Mouse (Mus musculus): ENCODE measurements at regions not wholly inside any gene's neighbourhood (a gene's known extent, or its start where the extent isn't known, plus 50 kb on each side); places are given as distances from the start of the nearest gene placed in this dataset.

GRCm38 (mm10) chr2:139132121-139132520 is 361.6 kb upstream of the Sptlc3 start:
- no peak for DNase-seq

GRCm38 (mm10) chr2:139147004-139147403 is 346.7 kb upstream of the Sptlc3 start:
- DNase-seq = no peak

DNA sequence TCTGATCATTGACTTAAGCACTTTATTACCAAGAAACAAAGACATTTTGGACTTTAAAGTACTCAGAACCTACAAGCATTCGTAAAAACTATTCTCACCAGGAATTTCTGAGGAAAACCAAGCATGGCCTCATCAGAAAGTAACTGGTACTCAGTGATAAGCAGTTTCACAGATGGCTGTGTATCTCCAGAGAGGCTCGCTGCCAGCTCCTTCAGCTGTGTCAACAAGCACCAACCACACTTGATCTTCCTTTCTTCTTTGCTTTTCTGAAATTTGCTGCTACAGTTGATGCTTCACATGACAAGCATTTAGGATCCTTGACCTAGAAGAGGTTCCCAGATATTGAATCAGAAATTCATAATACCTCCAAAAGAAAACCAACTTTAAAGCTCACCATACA is 314.1 kb upstream of the Sptlc3 start:
- DNase-seq = no peak

GRCm38 (mm10) chr2:139198281-139198680 is 295.4 kb upstream of the Sptlc3 start:
- no peak for DNase-seq

- no peak for DNase-seq
These were observed 286.1 kb upstream of the Sptlc3 start for GRCm38 (mm10) chr2:139207649-139208048.

- DNase-seq = no peak
These were observed 272.8 kb upstream of the Sptlc3 start for GRCm38 (mm10) chr2:139220757-139221400.

DNA sequence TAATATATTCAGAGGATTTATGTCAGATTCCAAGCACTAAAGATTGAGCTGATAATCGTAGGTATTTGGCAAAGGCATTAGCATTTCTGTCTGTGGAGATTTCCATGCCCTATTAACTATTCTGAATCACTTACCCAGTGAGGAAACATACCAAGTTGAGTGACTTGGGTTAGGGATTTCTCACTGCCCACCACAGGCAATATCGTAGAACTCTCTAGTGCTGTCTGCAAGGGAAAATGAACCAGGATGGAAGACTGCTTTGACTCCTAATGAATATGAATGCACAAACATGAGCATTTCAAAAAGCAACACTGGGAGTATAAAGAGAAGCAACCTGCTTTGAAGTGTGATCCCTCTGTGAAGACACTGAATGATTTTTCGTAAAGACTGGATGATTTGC is 263.3 kb upstream of the Sptlc3 start:
- DNase-seq = no peak

DNA sequence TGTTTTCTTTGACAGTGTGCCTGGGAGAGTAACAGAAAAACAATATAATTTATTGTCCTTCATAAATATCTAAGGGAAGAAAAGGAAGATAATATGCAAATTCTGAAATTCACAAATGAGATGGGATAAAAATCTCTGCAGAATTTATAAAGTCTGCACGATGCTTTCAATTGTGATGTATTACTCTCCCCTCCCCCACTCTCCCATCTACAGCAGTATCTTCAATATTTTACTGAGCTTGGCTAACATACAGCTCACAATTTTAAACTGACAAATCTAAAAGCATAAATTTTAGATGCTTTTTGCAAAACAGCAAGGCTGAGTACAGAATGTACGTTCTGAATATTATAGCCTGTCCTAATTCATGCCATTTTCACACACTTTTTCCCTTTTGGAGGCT is 243.6 kb upstream of the Sptlc3 start:
- DNase-seq = no peak

GRCm38 (mm10) chr2:139267119-139267518 is 226.6 kb upstream of the Sptlc3 start:
- DNase-seq = no peak

- DNase-seq = no peak
These were observed 217.1 kb upstream of the Sptlc3 start for GRCm38 (mm10) chr2:139276581-139276980.

DNA sequence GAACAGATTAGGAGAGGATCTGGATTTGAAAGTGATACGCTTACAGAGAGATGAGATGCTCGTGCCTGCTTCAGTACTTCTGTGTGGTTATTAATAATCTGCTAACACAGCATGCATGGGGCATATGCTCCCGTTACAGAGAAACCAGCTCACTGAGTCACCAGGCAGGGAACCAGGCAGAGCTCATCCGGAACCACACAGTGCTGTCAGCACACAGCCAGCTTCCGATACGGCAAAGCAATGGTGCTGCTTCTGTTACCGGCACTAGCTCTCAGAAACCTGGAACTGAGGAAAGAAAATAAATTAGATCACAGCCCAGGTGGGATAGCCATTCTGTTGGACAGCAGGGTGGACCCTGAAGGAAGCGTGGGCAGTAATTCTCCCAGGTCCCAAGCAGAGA is 216.1 kb upstream of the Sptlc3 start:
- DNase-seq = no peak

DNA sequence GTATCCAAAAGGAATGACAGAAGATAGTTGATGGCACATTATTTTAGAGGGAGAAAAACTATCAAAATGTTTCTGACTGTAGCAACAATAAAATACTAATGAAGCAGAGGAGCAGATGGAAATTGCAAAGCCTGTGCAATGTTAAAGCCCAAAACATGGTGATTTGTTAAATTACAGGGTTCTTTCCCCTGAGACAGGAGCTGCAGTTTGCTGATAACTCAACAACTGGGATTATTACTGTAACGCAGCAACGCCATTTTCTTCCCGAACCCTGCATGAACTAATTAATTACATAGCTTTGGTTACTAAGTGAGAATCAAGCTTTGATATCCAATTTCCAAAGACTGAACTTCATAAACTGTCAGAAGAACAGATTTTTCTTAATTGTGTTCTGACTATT is 212.7 kb upstream of the Sptlc3 start:
- DNase-seq = no peak

- DNase-seq = no peak
These were observed 209.4 kb upstream of the Sptlc3 start for GRCm38 (mm10) chr2:139284315-139284714.

DNA sequence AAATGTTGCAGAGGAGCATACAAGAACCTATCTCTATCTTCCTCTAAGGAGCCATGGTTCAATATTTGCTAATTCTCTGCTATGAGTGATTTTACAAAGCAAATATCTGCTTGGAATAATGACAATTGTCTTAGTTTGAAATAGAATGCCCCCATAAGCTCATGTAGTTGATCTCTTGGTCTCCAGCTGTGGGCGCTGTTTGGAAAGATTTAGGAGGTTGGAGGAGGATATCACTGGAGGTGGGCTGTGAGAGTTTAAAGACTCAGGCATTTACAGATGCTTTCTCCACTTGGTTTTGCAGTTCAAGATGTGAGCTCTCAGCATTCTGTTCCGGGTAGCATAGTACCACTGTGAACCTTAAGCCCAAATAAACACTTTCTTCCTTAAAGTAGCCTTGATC is 207.3 kb upstream of the Sptlc3 start:
- DNase-seq = no peak

- no peak for DNase-seq
These were observed 195.1 kb upstream of the Sptlc3 start for GRCm38 (mm10) chr2:139298541-139299152.

GRCm38 (mm10) chr2:139311401-139311812 is 182.3 kb upstream of the Sptlc3 start:
- no peak for DNase-seq

DNA sequence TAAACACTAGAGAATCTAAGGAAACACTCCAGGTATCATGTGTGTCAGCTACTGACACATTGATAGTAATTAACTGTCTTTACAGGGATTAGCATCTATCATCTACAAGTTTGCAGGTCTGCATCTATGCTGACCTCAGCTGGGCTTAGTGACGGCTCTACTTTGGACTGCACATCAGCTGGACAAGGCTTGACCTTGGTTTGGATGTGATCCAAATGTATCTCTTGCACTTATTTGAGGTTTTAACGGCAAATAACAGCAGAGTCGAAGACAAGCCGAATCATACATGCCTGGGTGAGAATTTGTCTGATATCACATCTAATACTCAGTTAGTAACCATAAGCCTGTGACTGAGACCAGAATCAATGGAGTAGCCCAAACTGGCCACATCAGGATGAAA is 181.7 kb upstream of the Sptlc3 start:
- DNase-seq = no peak

GRCm38 (mm10) chr2:139322509-139322908 is 171.2 kb upstream of the Sptlc3 start:
- DNase-seq = no peak

GRCm38 (mm10) chr2:139325501-139325900 is 168.2 kb upstream of the Sptlc3 start:
- no peak for DNase-seq

GRCm38 (mm10) chr2:139334681-139335080 is 159.0 kb upstream of the Sptlc3 start:
- DNase-seq = no peak

GRCm38 (mm10) chr2:139338240-139338639 is 155.5 kb upstream of the Sptlc3 start:
- DNase-seq = no peak

DNA sequence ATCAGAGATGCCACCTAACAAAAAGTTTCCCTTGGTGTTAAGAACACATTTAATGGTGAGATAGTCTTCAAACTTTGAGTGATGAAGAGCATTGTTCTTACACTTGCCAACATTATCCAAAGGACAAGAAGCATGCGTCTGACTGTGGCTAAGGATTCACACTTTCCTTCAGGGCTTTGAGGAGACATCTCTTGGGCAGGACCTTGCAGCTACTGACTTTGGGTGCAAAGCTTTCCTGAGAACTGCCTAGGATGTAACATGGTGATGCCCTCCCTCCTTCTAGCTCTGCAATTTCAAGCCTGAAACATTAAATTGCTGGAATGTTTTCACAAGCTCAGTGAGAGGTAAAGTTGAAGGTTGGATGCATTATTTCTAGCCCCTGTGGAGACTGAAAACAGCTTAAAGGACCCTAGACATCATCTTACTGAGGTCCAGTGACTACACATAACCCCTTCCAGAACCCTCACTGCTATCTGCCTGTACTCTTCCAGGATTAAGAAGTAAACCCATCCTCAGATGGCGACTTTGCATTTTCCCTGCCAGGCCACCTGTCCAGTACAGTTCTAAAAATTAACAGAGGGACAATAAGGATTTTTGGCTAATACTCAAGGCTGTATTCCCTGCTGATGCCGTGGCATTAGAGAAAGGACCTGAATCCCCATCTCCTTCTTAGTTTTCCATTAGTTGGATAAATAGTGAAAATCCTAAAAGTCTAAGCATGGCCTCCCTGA is 137.3 kb upstream of the Sptlc3 start:
- no peak for DNase-seq

DNA sequence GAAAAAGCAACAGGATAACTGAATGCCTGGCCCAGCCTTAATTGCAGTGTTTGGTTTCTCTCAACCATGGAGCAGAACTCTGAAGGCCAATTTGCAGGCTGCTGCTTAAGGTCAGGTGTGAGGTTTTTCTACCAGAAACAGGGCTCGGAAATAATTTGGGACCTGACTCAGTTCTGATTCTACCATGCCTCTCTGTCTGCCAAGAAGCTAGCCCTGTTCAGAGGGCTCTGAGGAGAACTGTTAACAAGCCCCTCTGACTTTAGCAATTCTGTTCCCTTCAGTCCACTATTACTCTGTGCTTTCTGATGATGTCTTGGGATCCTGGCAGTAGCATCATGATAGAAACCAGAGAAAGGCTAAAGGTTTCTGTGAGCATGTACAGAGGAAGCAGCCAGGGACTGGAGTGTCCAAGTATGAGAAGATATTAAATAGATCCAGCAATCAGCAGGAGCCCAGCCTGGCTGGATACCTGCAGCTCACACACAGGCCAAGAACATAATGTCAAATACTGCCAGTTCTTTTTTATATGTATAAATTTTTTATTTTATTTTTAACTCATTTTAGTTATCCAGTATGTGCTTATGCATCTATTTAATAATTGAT is 131.4 kb upstream of the Sptlc3 start:
- DNase-seq = no peak
